Mouse (Mus musculus) kidney, embryonic 14.5 days (tissue): ENCODE data around the gene Lrrc63. TPM values are rescaled to one million over a fixed set of nuclear protein-coding genes. Genes with fewer than 3 reads are reported as not detected.

Experiments
- ATAC-seq: fragments of 200-750 bp; cut with Nextera tagmentation; 2 replicates; pipeline ENCODE4 v1.8.0; 2017; ENCODE audit warnings: moderate number of reproducible peaks, mild to moderate bottlenecking, moderate TSS enrichment, moderate library complexity; ENCODE audit not compliant: low FRiP score, low TSS enrichment
- H3K27ac ChIP-seq: fragments of 300-500 bp; sonication (generic); 2 replicates; pipeline ENCODE4 v1.5.1; 2014; ENCODE audit warnings: low read depth, mild to moderate bottlenecking, low read length, moderate library complexity, mixed read lengths
- H3K27me3 ChIP-seq: fragments of 300-500 bp; sonication (generic); 2 replicates; pipeline ENCODE4 v1.6.1; 2014; ENCODE audit warnings: mild to moderate bottlenecking, low read length; ENCODE audit not compliant: control insufficient read depth, insufficient read depth
- H3K36me3 ChIP-seq: fragments of 300-500 bp; sonication (generic); 2 replicates; pipeline ENCODE4 v1.6.1; 2014; ENCODE audit warnings: low read length, mixed read lengths; ENCODE audit not compliant: control insufficient read depth, insufficient read depth
- H3K4me1 ChIP-seq: fragments of 300-500 bp; sonication (generic); 2 replicates; pipeline ENCODE4 v1.6.1; 2014; ENCODE audit warnings: low read length, mixed read lengths; ENCODE audit not compliant: control insufficient read depth, insufficient read depth
- H3K4me2 ChIP-seq: fragments of 300-500 bp; sonication (generic); replicated peaks from 2 replicates; pipeline ENCODE4 v1.6.1; 2014; ENCODE audit warnings: low read depth, mild to moderate bottlenecking, low read length
- H3K4me3 ChIP-seq: fragments of 300-500 bp; sonication (generic); 2 replicates; pipeline ENCODE4 v1.5.1; 2014; ENCODE audit warnings: mild to moderate bottlenecking, low read length
- H3K9ac ChIP-seq: fragments of 300-500 bp; sonication (generic); 2 replicates; pipeline ENCODE4 v1.6.1; 2014; ENCODE audit warnings: low read depth, mild to moderate bottlenecking, low read length, moderate library complexity
- H3K9me3 ChIP-seq: fragments of 300-500 bp; sonication (generic); 2 replicates; pipeline ENCODE4 v1.6.1; 2016; ENCODE audit warnings: low read length; ENCODE audit not compliant: control insufficient read depth
- WGBS: fragments of 180-500 bp; shearing (Covaris S2); extraction: QIAGEN DNeasy Blood & Tissue Kit; methylation state at CpG from one replicate; pipeline ENCODE4 v1.1.7; 2014; 5-methylcytosine and 5-hydroxymethylcytosine counted together
- polyA plus RNA-seq: library from polyadenylated mRNA; unstranded; fragments of >200 nt; fragmentation: Nextera tagmentation; extraction: Ambion mirVana; gene quantifications from 2 replicates; pipeline ENCODE4 v1.2.1, GENCODE M21; 2014

Lrrc63 gene
- polyA plus RNA-seq, 1 experiment from 2014 or later, result not detected

DNA sequence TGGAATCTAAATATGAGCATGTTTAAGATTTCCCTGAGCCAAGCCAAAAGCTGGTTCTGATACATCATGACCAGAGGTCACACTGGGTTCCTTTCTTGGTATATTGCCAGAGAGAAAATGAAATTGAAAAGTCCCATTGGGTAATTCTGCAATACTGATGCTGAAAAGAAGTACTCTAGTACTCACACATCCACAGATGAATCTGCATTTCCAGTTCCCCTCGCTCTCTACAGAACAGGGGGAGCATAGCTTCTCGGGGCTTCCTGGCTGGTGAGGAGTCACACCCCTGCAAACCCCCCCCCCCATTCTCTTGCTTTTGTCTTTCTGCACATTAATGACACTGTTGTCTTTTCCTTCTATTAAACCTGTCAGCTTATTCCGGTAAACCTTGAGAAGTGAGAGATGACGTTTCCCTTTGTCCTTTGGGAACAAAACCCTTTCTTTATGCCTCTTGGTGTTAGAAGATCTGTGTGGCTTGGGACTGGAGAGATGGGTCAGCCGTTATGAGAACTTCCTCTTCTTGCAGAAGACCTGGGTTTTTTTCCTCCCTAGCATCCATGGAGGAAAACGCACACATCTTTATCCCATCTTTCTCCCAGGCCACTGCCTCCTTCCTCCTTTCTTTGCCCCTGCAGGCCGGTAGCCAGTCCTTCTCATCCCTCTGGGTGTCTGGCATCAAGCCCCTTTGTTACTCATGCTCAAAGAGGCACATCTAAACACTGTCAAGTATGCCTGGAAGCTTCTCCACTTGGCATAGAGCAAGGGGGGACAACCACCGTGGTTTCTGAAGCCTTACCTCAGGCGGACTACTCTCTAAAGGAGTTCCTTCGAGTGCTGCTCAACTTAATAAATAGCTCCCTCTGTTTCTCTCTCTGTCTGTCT lies 55.1 kb downstream of the Lrrc63 start:
- no peak overlapping the region for H3K9ac ChIP-seq
- H3K4me1 ChIP-seq, result no peaks in the 10 kb centered on the region
- WGBS, result 81% methylated on average over 10 of the region's 10 CpGs
- no peak overlapping the region for H3K4me2 ChIP-seq
- H3K9me3 ChIP-seq, result no peaks in the 10 kb centered on the region
- no peaks in the 10 kb centered on the region for H3K27me3 ChIP-seq
- no peaks in the 10 kb centered on the region for H3K36me3 ChIP-seq
- no peak overlapping the region for H3K27ac ChIP-seq
- ATAC-seq, result no peak
- H3K4me3 ChIP-seq, result no peak overlapping the region

GRCm38 (mm10) chr14:75071091-75071490 lies 59.6 kb downstream of the Lrrc63 start:
- Histone ChIP-seq H3K4me3 (no peak overlapping the region), H3K9ac (no peak overlapping the region), H3K27ac (no peak overlapping the region), H3K27me3 (no peaks in the 10 kb centered on the region), H3K4me2 (no peak overlapping the region), H3K9me3 (no peaks in the 10 kb centered on the region), H3K4me1 (no peaks in the 10 kb centered on the region), H3K36me3 (no peaks in the 10 kb centered on the region)
- WGBS, result 94% methylated on average over 15 of the region's 15 CpGs
- ATAC-seq, result no peak

- no peaks in the 10 kb centered on the region for H3K4me1 ChIP-seq
- no peaks in the 10 kb centered on the region for H3K36me3 ChIP-seq
- H3K27me3 ChIP-seq, result no peaks in the 10 kb centered on the region
- no peak overlapping the region for H3K4me3 ChIP-seq
- no peak overlapping the region for H3K9ac ChIP-seq
- WGBS, result 76% methylated on average over 7 of the region's 7 CpGs
- H3K4me2 ChIP-seq, result no peak overlapping the region
- H3K9me3 ChIP-seq, result no peaks in the 10 kb centered on the region
- no peak for ATAC-seq
- no peak overlapping the region for H3K27ac ChIP-seq
These were observed 61.2 kb downstream of the Lrrc63 start for GRCm38 (mm10) chr14:75069356-75069979.

DNA sequence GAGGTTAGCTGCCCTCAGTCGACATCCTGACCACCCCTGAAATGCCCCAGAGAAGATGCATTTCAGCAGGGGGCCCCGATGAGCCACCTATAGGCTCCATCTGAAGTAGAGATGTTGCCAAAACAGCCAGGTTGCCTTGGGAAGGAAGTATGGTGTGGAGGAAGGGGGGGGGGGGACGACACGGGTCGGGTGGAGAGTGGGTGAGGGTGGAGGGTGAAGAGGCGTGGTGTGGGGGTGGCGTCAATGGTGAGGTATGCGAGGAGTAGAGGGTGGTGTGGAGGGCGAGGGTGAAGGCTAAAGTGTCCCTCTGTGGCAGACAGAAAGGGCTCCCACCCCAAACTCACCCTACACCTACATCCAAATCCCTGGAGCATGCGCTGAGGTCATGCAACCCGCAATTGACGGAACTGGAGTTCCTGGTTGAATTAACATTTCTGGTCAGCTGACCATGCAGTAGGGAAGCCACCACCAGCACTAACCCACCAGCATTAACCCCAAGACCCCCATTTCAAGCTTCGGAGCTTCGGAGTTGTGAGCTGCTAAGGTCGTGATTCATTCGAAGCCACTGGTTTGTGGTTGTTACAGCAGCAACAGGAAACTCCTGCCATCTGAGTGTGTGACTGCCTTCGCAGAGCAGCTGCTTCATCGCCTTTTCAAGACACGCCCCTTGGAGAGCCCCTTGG lies 62.1 kb downstream of the Lrrc63 start:
- no peak overlapping the region for H3K4me3 ChIP-seq
- peak; percentile 55; the same call in 1 of the 2 replicates for ATAC-seq
- no peaks in the 10 kb centered on the region for H3K27me3 ChIP-seq
- no peak overlapping the region for H3K4me2 ChIP-seq
- no peak overlapping the region for H3K27ac ChIP-seq
- no peak overlapping the region for H3K9ac ChIP-seq
- H3K36me3 ChIP-seq, result no peaks in the 10 kb centered on the region
- no peaks in the 10 kb centered on the region for H3K4me1 ChIP-seq
- no peaks in the 10 kb centered on the region for H3K9me3 ChIP-seq
- 79% methylated on average over 17 of the region's 19 CpGs for WGBS

GRCm38 (mm10) chr14:75065211-75065610 lies 65.5 kb downstream of the Lrrc63 start:
- 92% methylated on average over 5 of the region's 5 CpGs for WGBS
- Histone ChIP-seq H3K9ac (no peak overlapping the region), H3K9me3 (no peaks in the 10 kb centered on the region), H3K36me3 (no peaks in the 10 kb centered on the region), H3K4me2 (no peak overlapping the region), H3K4me1 (no peaks in the 10 kb centered on the region), H3K27ac (no peak overlapping the region), H3K27me3 (no peaks in the 10 kb centered on the region), H3K4me3 (no peak overlapping the region)
- no peak for ATAC-seq

- Histone ChIP-seq H3K9me3 (no peaks in the 10 kb centered on the region), H3K27ac (no peak overlapping the region), H3K27me3 (no peaks in the 10 kb centered on the region), H3K9ac (no peak overlapping the region), H3K36me3 (no peaks in the 10 kb centered on the region), H3K4me3 (no peak overlapping the region), H3K4me2 (no peak overlapping the region), H3K4me1 (no peaks in the 10 kb centered on the region)
- no peak; the same call in 1 of the 2 replicates for ATAC-seq
- WGBS, result 83% methylated on average over 7 of the region's 7 CpGs
These were observed 66.2 kb downstream of the Lrrc63 start for GRCm38 (mm10) chr14:75064520-75064919.

GRCm38 (mm10) chr14:75063936-75064335 lies 66.7 kb downstream of the Lrrc63 start:
- Histone ChIP-seq H3K36me3 (no peaks in the 10 kb centered on the region), H3K4me3 (no peak overlapping the region), H3K4me2 (no peak overlapping the region), H3K27me3 (no peaks in the 10 kb centered on the region), H3K9ac (no peak overlapping the region), H3K27ac (no peak overlapping the region), H3K9me3 (no peaks in the 10 kb centered on the region), H3K4me1 (no peaks in the 10 kb centered on the region)
- ATAC-seq, result no peak
- 88% methylated on average over 8 of the region's 8 CpGs for WGBS

GRCm38 (mm10) chr14:75060562-75060961 lies 70.1 kb downstream of the Lrrc63 start:
- no peak for ATAC-seq
- no peak overlapping the region for H3K4me3 ChIP-seq
- no peak overlapping the region for H3K9ac ChIP-seq
- H3K4me1 ChIP-seq, result no peaks in the 10 kb centered on the region
- H3K9me3 ChIP-seq, result no peaks in the 10 kb centered on the region
- no peak overlapping the region for H3K4me2 ChIP-seq
- no peaks in the 10 kb centered on the region for H3K36me3 ChIP-seq
- WGBS, result 48% methylated on average over 8 of the region's 8 CpGs
- no peaks in the 10 kb centered on the region for H3K27me3 ChIP-seq
- no peak overlapping the region for H3K27ac ChIP-seq
